ENCODE assay signal across 10 mouse cellular contexts in genomic region chr7:133112351-133112831, GRCm38 (mm10). TPM values are rescaled to one million over a fixed set of nuclear protein-coding genes. Genes with fewer than 3 reads are reported as not detected.
A peak's percentile ranks its signal among the peaks of the same experiment; 100 is the strongest.
DNase-seq lines count a peak whose midpoint lies in the region; ATAC-seq and TF ChIP-seq lines count a peak whose summit lies in the region.
"Had no signal": no experiment of that assay in that cellular context is flagged by ENCODE, and none has a peak within 500 bp of the region (broad histone marks: within the 10 kb centered on the region; RNA-seq: fewer than 3 reads in every experiment).

No protein-coding gene starts in this region.

- ATAC-seq in heart, postnatal 0 days (ENCODE audit: insufficient read depth, low read depth), result no peak
- ATAC-seq in Patski, result peak; percentile 55
- peak; percentile 36; the same call in 1 of the 2 replicates for ATAC-seq in hindbrain, embryonic 11.5 days (ENCODE audit: low FRiP score)

- H3K4me1 ChIP-seq in heart, postnatal 0 days (ENCODE audit: control insufficient read depth, insufficient read depth), result peaks cover 62% of the 10 kb centered on the region
- peaks cover 23% of the 10 kb centered on the region for H3K4me1 ChIP-seq in hindbrain, embryonic 11.5 days (replicated peaks; ENCODE audit: control insufficient read depth, insufficient read depth, low read length)

- H3K4me2 ChIP-seq in heart, postnatal 0 days (ENCODE audit: low read depth, low read length), result peak overlapping the region; percentile 30; the same call in 1 of the 2 replicates
- no peak overlapping the region for H3K4me2 ChIP-seq in hindbrain, embryonic 11.5 days (replicated peaks; ENCODE audit: low read depth, low read length)

- CTCF ChIA-PET in Patski (lab: Charles Lee), result interaction anchor here (1.2 to 2.4 kb wide), 4 partner anchors 9 to 77 kb away, joined by 3 to 8 read pairs (median 4); no protein-coding TSS in a partner anchor

- POLR2A ChIA-PET in Patski (lab: Charles Lee), result interaction anchor here (0.6 to 1.3 kb wide), 2 partner anchors 20 to 40 kb away, joined by 3 read pairs; no protein-coding TSS in a partner anchor

- in situ Hi-C loops in Patski (cut with MboI; ENCODE audit: low pct_unique_long_range_greater_than_20kb), result loop anchor here (5.0 kb wide), 1 partner anchor 75 kb away; no protein-coding TSS in a partner anchor

- H3K4me3 ChIP-seq in heart, postnatal 0 days (ENCODE audit: low read depth, low read length), result no peak overlapping the region
- no peak overlapping the region for H3K4me3 ChIP-seq in hindbrain, embryonic 11.5 days (ENCODE audit: low read depth, low read length)

- H3K27me3 ChIP-seq in heart, postnatal 0 days (ENCODE audit: control insufficient read depth, insufficient read depth, low read length), result no peaks in the 10 kb centered on the region
- H3K27me3 ChIP-seq in Patski, result no peaks in the 10 kb centered on the region
- no peaks in the 10 kb centered on the region for H3K27me3 ChIP-seq in hindbrain, embryonic 11.5 days (ENCODE audit: control insufficient read depth, insufficient read depth, low read length)

- no peak for TF ChIP-seq EP300 in heart, postnatal 0 days (IDR thresholded peaks at IDR 0.05; ENCODE audit: low read depth)

- 13% methylated on average over 6 of the region's 6 CpGs for WGBS in heart, postnatal 0 days
- WGBS in hindbrain, embryonic 11.5 days, result 8% methylated on average over 6 of the region's 6 CpGs

- peak overlapping the region; percentile 68 for H3K27ac ChIP-seq in heart, postnatal 0 days (ENCODE audit: low read depth)
- H3K27ac ChIP-seq in hindbrain, embryonic 11.5 days (ENCODE audit: low read depth, low read length), result no peak overlapping the region

- no peak overlapping the region; the same call in 1 of the 2 replicates for H3K9ac ChIP-seq in heart, postnatal 0 days (replicated peaks; ENCODE audit: low read depth, low read length)
- H3K9ac ChIP-seq in hindbrain, embryonic 11.5 days (ENCODE audit: low read depth, low read length), result no peak overlapping the region

- TF ChIP-seq CTCF in heart, postnatal 0 days (IDR thresholded peaks at IDR 0.05; ENCODE audit: low read depth), result no peak
- TF ChIP-seq CTCF in Patski (IDR thresholded peaks at IDR 0.05), result no peak

- no peaks in the 10 kb centered on the region for H3K9me3 ChIP-seq in heart, postnatal 0 days (replicated peaks; ENCODE audit: control insufficient read depth, low read length)
- H3K9me3 ChIP-seq in hindbrain, embryonic 11.5 days (ENCODE audit: control insufficient read depth, low read length), result no peaks in the 10 kb centered on the region

- H3K36me3 ChIP-seq in heart, postnatal 0 days (replicated peaks; ENCODE audit: control insufficient read depth, insufficient read depth, low read length), result no peaks in the 10 kb centered on the region
- no peaks in the 10 kb centered on the region for H3K36me3 ChIP-seq in hindbrain, embryonic 11.5 days (ENCODE audit: control insufficient read depth, insufficient read depth, low read length)

- no peak for DNase-seq in heart, postnatal 0 days (ENCODE audit: low spot score)
- no peak for DNase-seq in heart, adult 18-20 months
- DNase-seq in Patski (ENCODE audit: low read depth, low spot score), result no peak
- DNase-seq in hindbrain, embryonic 11.5 days (ENCODE audit: low spot score), result no peak
- peak; percentile 68 to 79 for DNase-seq in kidney, postnatal 4 days
- no peak for DNase-seq in thymus, postnatal 10 days (ENCODE audit: low spot score in 2 of 2)
- no peak for DNase-seq in B cell, adult 2 months
- DNase-seq in gastrocnemius, postnatal 10 days, result no peak
- DNase-seq: liver had no signal

RNA-seq across cellular contexts. Expression of gene Fgfr2, which starts 10.8 kb away (rescaled TPM):
- total RNA-seq in heart, postnatal 0 days (2014; rRNA removed; ENCODE audit: low replicate concordance), result 10.0 and 11.5 TPM in 2 replicates
- 3.8 TPM in 2 replicates for polyA plus RNA-seq in heart, postnatal 0 days (2015; fragmentation: Nextera tagmentation; extraction: Ambion mirVana)
- 1 to 10 TPM; 1.3 to 2.6 TPM for total RNA-seq in heart, adult 18-20 months (2021)
- 48.8 TPM for polyA plus RNA-seq in Patski (2021)
- 71.3 and 80.6 TPM in 2 replicates for polyA plus RNA-seq in hindbrain, embryonic 11.5 days (2014; fragmentation: Nextera tagmentation; extraction: Ambion mirVana)
- 1 to 10 TPM; 3.0 to 6.1 TPM for total RNA-seq in gastrocnemius, postnatal 10 days (2021)
- total RNA-seq: MEL had no signal

RNA-seq across cellular contexts. Expression of gene Ctbp2, which starts 11.8 kb away (rescaled TPM):
- total RNA-seq in heart, postnatal 0 days (2014; rRNA removed; ENCODE audit: low replicate concordance), result 66.6 and 71.3 TPM in 2 replicates
- polyA plus RNA-seq in heart, postnatal 0 days (2015; fragmentation: Nextera tagmentation; extraction: Ambion mirVana), result 27.0 and 27.9 TPM in 2 replicates
- 10 to 100 TPM; 24.4 to 30.6 TPM for total RNA-seq in heart, adult 18-20 months (2021)
- polyA plus RNA-seq in Patski (2021), result 82.8 TPM
- 132 and 134 TPM in 2 replicates for polyA plus RNA-seq in hindbrain, embryonic 11.5 days (2014; fragmentation: Nextera tagmentation; extraction: Ambion mirVana)
- total RNA-seq in gastrocnemius, postnatal 10 days (2021), result 10 to 100 TPM; 33.8 to 40.9 TPM

Comparison
In these comparisons a context has a peak if more than half of its experiments do, and no peak if none do; other contexts are left out.
1. DNase-seq: peak in kidney, postnatal 4 days (2 of 2); none in heart, postnatal 0 days (single experiment), heart, adult 18-20 months (0 of 2), Patski (single experiment), hindbrain, embryonic 11.5 days (single experiment), thymus, postnatal 10 days (0 of 2), B cell, adult 2 months (0 of 2) and gastrocnemius, postnatal 10 days (single experiment).